Mouse (Mus musculus) MEL (cell line): Measurements from ENCODE around the gene Alg6. TPM values are rescaled to one million over a fixed set of nuclear protein-coding genes. Genes with fewer than 3 reads are reported as not detected.

Source experiments
- DNase-seq: peaks from one replicate; pipeline ENCODE4 v3.0.0; 2011; ENCODE audit warnings: low read depth, low spot score
- H3K27ac ChIP-seq: 2 replicates; pipeline ENCODE4 v1.5.1; 2012; ENCODE audit warnings: low read depth, mild to moderate bottlenecking, control low read depth, low read length, moderate library complexity; ENCODE audit not compliant: control insufficient read depth
- H3K27me3 ChIP-seq, 2 experiments: fragments of 150-350 bp in 1 of 2; sonication (generic) in 1 of 2; 2 replicates each; pipeline ENCODE4 v1.6.1; 2012; ENCODE audit warnings: low read length in 2 of 2, mild to moderate bottlenecking in 2 of 2, improper control_type of control experiment in 1 of 2, moderate library complexity in 1 of 2; ENCODE audit not compliant: insufficient read depth in 2 of 2, control insufficient read depth in 1 of 2
- H3K36me3 ChIP-seq, 2 experiments: 2 replicates each; pipeline ENCODE4 v1.6.1; 2012 to 2014; ENCODE audit warnings: low read length in 2 of 2, improper control_type of control experiment in 1 of 2, inconsistent platforms in 1 of 2, mild to moderate bottlenecking in 1 of 2; ENCODE audit not compliant: insufficient read depth in 2 of 2, control insufficient read depth in 1 of 2
- H3K4me1 ChIP-seq, 2 experiments: fragments of 150-350 bp in 1 of 2; sonication (generic) in 1 of 2; 2 replicates each; pipeline ENCODE4 v1.6.1; 2012; ENCODE audit warnings: low read length in 2 of 2, improper control_type of control experiment in 1 of 2, mild to moderate bottlenecking in 1 of 2; ENCODE audit not compliant: insufficient read depth in 2 of 2, control insufficient read depth in 1 of 2
- H3K4me3 ChIP-seq, 2 experiments: fragments of 150-350 bp in 1 of 2; sonication (generic) in 1 of 2; 2 replicates each; pipeline ENCODE4 v1.5.1; 2012; ENCODE audit warnings: low read depth in 2 of 2, low read length in 2 of 2, mild to moderate bottlenecking in 2 of 2, moderate library complexity in 2 of 2, control low read depth in 1 of 2, improper control_type of control experiment in 1 of 2; ENCODE audit not compliant: control insufficient read depth in 1 of 2, insufficient read depth in 1 of 2
- H3K79me2 ChIP-seq: 2 replicates; pipeline ENCODE4 v1.6.1; 2012; ENCODE audit warnings: mild to moderate bottlenecking, low read length, moderate library complexity; ENCODE audit not compliant: control insufficient read depth, poor library complexity, insufficient read depth
- H3K9ac ChIP-seq: 2 replicates; pipeline ENCODE4 v1.6.1; 2012; ENCODE audit warnings: low read depth, mild to moderate bottlenecking, control low read depth, low read length, moderate library complexity; ENCODE audit not compliant: control insufficient read depth, poor library complexity, severe bottlenecking
- H3K9me3 ChIP-seq: fragments of 150-350 bp; sonication (generic); replicated peaks from 2 replicates; pipeline ENCODE4 v1.6.1; 2012; ENCODE audit warnings: mild to moderate bottlenecking, low read length, improper control_type of control experiment, moderate library complexity; ENCODE audit not compliant: insufficient read depth
- BHLHE40 ChIP-seq: IDR thresholded peaks from 2 replicates; pipeline ENCODE4 v1.6.1; 2012; ENCODE audit warnings: low read depth, mild to moderate bottlenecking, inconsistent platforms, low read length, improper control_type of control experiment, borderline replicate concordance
- E2F4 ChIP-seq: IDR thresholded peaks from 2 replicates; pipeline ENCODE4 v1.6.1; 2011; ENCODE audit warnings: low read depth, low read length, improper control_type of control experiment, borderline replicate concordance
- EP300 ChIP-seq, 2 experiments: IDR thresholded peaks; 2 replicates each; pipeline ENCODE4 v1.6.1; 2011; ENCODE audit warnings: improper control_type of control experiment in 2 of 2, low read length in 2 of 2, low read depth in 1 of 2, mild to moderate bottlenecking in 1 of 2
- ETS1 ChIP-seq: IDR thresholded peaks from 2 replicates; pipeline ENCODE4 v1.6.1; 2012; ENCODE audit warnings: low read depth, mild to moderate bottlenecking, inconsistent platforms, low read length, improper control_type of control experiment, moderate library complexity
- GATA1 ChIP-seq: IDR thresholded peaks from 2 replicates; pipeline ENCODE4 v1.6.1; 2011; ENCODE audit warnings: low read depth, low read length, improper control_type of control experiment
- MXI1 ChIP-seq: IDR thresholded peaks from 2 replicates; pipeline ENCODE4 v1.6.1; 2011; ENCODE audit warnings: mild to moderate bottlenecking, low read depth, low read length, improper control_type of control experiment
- RCOR1 ChIP-seq: IDR thresholded peaks from 2 replicates; pipeline ENCODE4 v1.6.1; 2012; ENCODE audit warnings: low read depth, mild to moderate bottlenecking, inconsistent platforms, low read length, improper control_type of control experiment
- SIN3A ChIP-seq: IDR thresholded peaks from 2 replicates; pipeline ENCODE4 v1.6.1; 2012; ENCODE audit warnings: low read length, improper control_type of control experiment, inconsistent platforms
- SMC3 ChIP-seq: IDR thresholded peaks from 2 replicates; pipeline ENCODE4 v1.6.1; 2011; ENCODE audit warnings: low read depth, low read length, improper control_type of control experiment
- TAL1 ChIP-seq: IDR thresholded peaks from 2 replicates; pipeline ENCODE4 v1.6.1; 2012; ENCODE audit warnings: mild to moderate bottlenecking, inconsistent platforms, low read length, moderate library complexity, mixed read lengths
- TBP ChIP-seq: IDR thresholded peaks from 2 replicates; pipeline ENCODE4 v1.8.0; 2011; ENCODE audit warnings: low read depth, low read length, improper control_type of control experiment
- TCF12 ChIP-seq: IDR thresholded peaks from 2 replicates; pipeline ENCODE4 v1.6.1; 2014; ENCODE audit warnings: low read depth, mild to moderate bottlenecking, inconsistent platforms, low read length, improper control_type of control experiment, moderate library complexity
- polyA plus RNA-seq, 2 experiments: library from polyadenylated mRNA; stranded (reverse) in 1 of 2; unstranded in 1 of 2; fragments of >175 nt in 1 of 2; fragments of >200 nt in 1 of 2; gene quantifications; 2 replicates each; pipeline versions ENCODE4 v1.2.1 to v1.2.4; 2012; ENCODE audit warnings: low replicate concordance in 2 of 2, low read depth in 1 of 2; ENCODE audit not compliant: insufficient read length in 2 of 2, insufficient read depth in 1 of 2, missing spikeins in 1 of 2
- total RNA-seq: library from RNA; depleted of rRNA; stranded (reverse); fragments of 300-350 nt; gene quantifications from 2 replicates; pipeline ENCODE4 v1.2.3, GENCODE M21; 2012

The Alg6 gene
- total and polyA plus RNA-seq, 3 experiments = 12.2 to 15.0 TPM; not detected in 1

- no peaks in the 10 kb centered on the region for H3K27me3 ChIP-seq
- peak; percentile 38 for DNase-seq
- peaks cover 4% of the 10 kb centered on the region; the same call in 1 of the 2 replicates for H3K79me2 ChIP-seq
- H3K4me1 ChIP-seq = peaks cover 0 to 23% of the 10 kb centered on the region in 2 experiments; a peak in 2 of 4 replicates
- H3K9me3 ChIP-seq = no peaks in the 10 kb centered on the region
- H3K9ac ChIP-seq = no peak overlapping the region
- H3K36me3 ChIP-seq = peaks cover 0 to 19% of the 10 kb centered on the region in 2 experiments; a peak in 2 of 4 replicates
- no peak for TF ChIP-seq TBP
- TF ChIP-seq ETS1 = 0 out of 2 replicates have a peak, but pooled peaks have one; percentile 29
- H3K4me3 ChIP-seq = no peak overlapping the region
- no peak overlapping the region for H3K27ac ChIP-seq
Measured at GRCm38 (mm10) chr4:99712583-99713183, 2.8 kb upstream of the Alg6 start.

GRCm38 (mm10) chr4:99713971-99714370 is 1.5 kb upstream of the Alg6 start:
- peak; percentile 66 for DNase-seq
- H3K27me3 ChIP-seq = no peaks in the 10 kb centered on the region
- H3K36me3 ChIP-seq = peaks cover 0 to 19% of the 10 kb centered on the region in 2 experiments; a peak in 2 of 4 replicates
- peaks cover 4% of the 10 kb centered on the region; the same call in 1 of the 2 replicates for H3K79me2 ChIP-seq
- TF ChIP-seq MXI1 = no peak
- TF ChIP-seq EP300 (IDR thresholded peaks at IDR 0.05; ENCODE audit: low read depth in 1 of 2, low read length in 2 of 2) = peak in 1 of 2 experiments; percentile 27; a peak in 1 of 4 replicates
- 0 out of 2 replicates have a peak, but pooled peaks have one; percentile 30 for TF ChIP-seq ETS1
- peak; percentile 62 for TF ChIP-seq TAL1
- no peak for TF ChIP-seq BHLHE40
- no peak for TF ChIP-seq SMC3
- TF ChIP-seq TCF12 = peak; percentile 56; the same call in 1 of the 2 replicates
- peak; percentile 55; the same call in 1 of the 2 replicates for TF ChIP-seq GATA1
- peak; percentile 24; the same call in 1 of the 2 replicates for TF ChIP-seq RCOR1
- peaks cover 0 to 26% of the 10 kb centered on the region in 2 experiments; a peak in 2 of 4 replicates for H3K4me1 ChIP-seq
- H3K27ac ChIP-seq = no peak overlapping the region
- no peaks in the 10 kb centered on the region for H3K9me3 ChIP-seq
- H3K4me3 ChIP-seq = no peak overlapping the region
- H3K9ac ChIP-seq = no peak overlapping the region

GRCm38 (mm10) chr4:99715783-99716416 is 436 bp downstream of the Alg6 start:
- peaks cover 0 to 26% of the 10 kb centered on the region in 2 experiments; a peak in 2 of 4 replicates for H3K4me1 ChIP-seq
- TF ChIP-seq E2F4 (0 out of 2 replicates have a peak, but pooled peaks have one; percentile 29), SIN3A (no peak)
- DNase-seq = no peak

More at GRCm38 (mm10) chr4:99715783-99716416, 436 bp downstream of the Alg6 start:
- Histone ChIP-seq H3K27ac (peak overlapping the region; percentile 11), H3K79me2 (peaks cover 4% of the 10 kb centered on the region; the same call in 1 of the 2 replicates), H3K36me3 (peaks cover 0 to 19% of the 10 kb centered on the region in 2 experiments; a peak in 2 of 4 replicates), H3K4me3 (peak overlapping the region; percentile 68 to 76), H3K27me3 (no peaks in the 10 kb centered on the region), H3K9me3 (no peaks in the 10 kb centered on the region), H3K9ac (peak overlapping the region; percentile 82)
